Mouse (Mus musculus) limb, embryonic 12.5 days (tissue): ENCODE measurements around the gene Spast. TPM values are rescaled to one million over a fixed set of nuclear protein-coding genes. Genes with fewer than 3 reads are reported as not detected.

ENCODE experiments used
- ATAC-seq: fragments of 200-750 bp; cut with Nextera tagmentation; 2 replicates; pipeline ENCODE4 v1.8.0; 2017; ENCODE audit warnings: low read depth, moderate TSS enrichment; ENCODE audit not compliant: insufficient number of reproducible peaks, insufficient read depth, low FRiP score, low TSS enrichment
- H3K27ac ChIP-seq: fragments of 300-500 bp; sonication (generic); 2 replicates; pipeline ENCODE4 v1.5.1; 2016; ENCODE audit warnings: mild to moderate bottlenecking, moderate library complexity
- H3K27me3 ChIP-seq: fragments of 300-500 bp; sonication (generic); 2 replicates; pipeline ENCODE4 v1.6.1; 2016; ENCODE audit warnings: mild to moderate bottlenecking, moderate library complexity
- H3K36me3 ChIP-seq: fragments of 300-500 bp; sonication (generic); 2 replicates; pipeline ENCODE4 v1.6.1; 2016; ENCODE audit warnings: mild to moderate bottlenecking, moderate library complexity
- H3K4me1 ChIP-seq: fragments of 300-500 bp; sonication (generic); replicated peaks from 2 replicates; pipeline ENCODE4 v1.6.1; 2016
- H3K4me2 ChIP-seq: fragments of 300-500 bp; sonication (generic); 2 replicates; pipeline ENCODE4 v1.6.1; 2016; ENCODE audit warnings: mild to moderate bottlenecking, moderate library complexity
- H3K4me3 ChIP-seq: fragments of 300-500 bp; sonication (generic); replicated peaks from 2 replicates; pipeline ENCODE4 v1.5.1; 2016; ENCODE audit warnings: mild to moderate bottlenecking
- H3K9ac ChIP-seq: fragments of 300-500 bp; sonication (generic); replicated peaks from 2 replicates; pipeline ENCODE4 v1.6.1; 2016; ENCODE audit warnings: mild to moderate bottlenecking, moderate library complexity
- H3K9me3 ChIP-seq: fragments of 300-500 bp; sonication (generic); 2 replicates; pipeline ENCODE4 v1.6.1; 2016; ENCODE audit warnings: mild to moderate bottlenecking, moderate library complexity
- WGBS: fragments of 180-500 bp; shearing (Covaris S2); methylation state at CpG from one replicate; pipeline ENCODE4 v1.1.7; 2016; 5-methylcytosine and 5-hydroxymethylcytosine counted together
- polyA plus RNA-seq: library from polyadenylated mRNA; unstranded; fragments of >200 nt; fragmentation: Nextera tagmentation; extraction: Ambion mirVana; gene quantifications from 2 replicates; pipeline ENCODE4 v1.2.1, GENCODE M21; 2016

Spast gene
- polyA plus RNA-seq, 1 experiment from 2014 or later, result 30.7 TPM

DNA sequence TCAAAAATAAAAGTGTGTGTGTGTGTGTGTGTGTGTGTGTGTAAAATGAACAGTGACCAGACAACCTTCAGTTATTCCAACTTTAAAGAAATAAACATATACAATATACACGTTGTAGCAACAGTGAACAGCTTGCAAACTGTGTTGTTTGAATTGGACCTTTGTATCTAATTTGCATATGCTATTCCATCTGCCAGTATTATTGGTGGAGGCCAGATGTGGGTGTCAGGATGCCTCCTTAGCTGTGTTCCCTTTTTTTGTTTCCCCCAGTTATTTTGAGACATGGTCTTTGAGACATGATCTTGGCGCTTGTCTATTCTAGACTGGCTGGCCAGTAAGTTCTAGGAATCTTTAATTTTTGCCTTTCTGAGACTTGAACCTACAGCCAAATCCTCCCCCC is 58.4 kb downstream of the Spast start:
- no peaks in the 10 kb centered on the region for H3K9me3 ChIP-seq

DNA sequence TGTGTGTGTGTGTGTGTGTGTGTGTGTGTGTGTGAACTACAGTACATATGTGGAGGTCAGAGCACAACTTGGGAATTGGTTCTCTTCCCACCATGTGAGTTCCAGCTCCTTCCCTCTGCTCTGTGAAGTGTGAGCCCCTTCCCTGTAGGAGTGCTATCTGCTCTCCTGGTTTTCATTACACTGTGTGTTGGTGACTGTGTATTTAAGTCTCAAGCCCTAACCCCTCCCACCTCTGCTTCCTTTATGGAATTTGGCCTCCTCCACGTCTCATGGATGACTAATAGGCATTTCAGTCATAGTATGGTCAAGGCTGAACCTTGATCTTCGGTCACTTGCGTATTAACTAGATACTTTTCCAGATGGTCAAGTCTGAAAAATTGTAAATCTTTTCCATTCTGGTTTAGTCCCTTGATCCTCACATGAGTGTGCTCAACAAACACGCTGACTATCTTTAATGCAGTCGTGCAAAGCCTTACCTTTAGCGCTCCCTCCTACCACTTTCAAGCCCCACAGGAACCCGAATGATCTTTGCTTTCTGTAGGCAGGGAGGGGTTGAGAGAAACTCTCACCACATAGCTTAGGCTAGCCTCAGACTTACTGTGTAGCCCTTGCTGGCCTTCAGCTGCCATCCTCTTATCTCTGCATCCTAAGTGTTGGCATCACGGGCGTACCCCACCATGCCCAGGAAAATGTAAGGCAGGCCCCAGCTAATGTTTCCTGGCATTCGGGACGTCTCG is 63.9 kb downstream of the Spast start:
- no peak for ATAC-seq
- Histone ChIP-seq H3K9ac (no peak overlapping the region), H3K4me2 (no peak overlapping the region)

More for the DNA sequence above, 58.4 kb downstream of the Spast start:
- Histone ChIP-seq H3K9ac (no peak overlapping the region), H3K4me1 (peaks cover 9% of the 10 kb centered on the region; the same call in 1 of the 2 replicates), H3K4me2 (no peak overlapping the region), H3K27me3 (no peaks in the 10 kb centered on the region), H3K36me3 (peaks cover 6% of the 10 kb centered on the region), H3K27ac (no peak overlapping the region), H3K4me3 (no peak overlapping the region)
- WGBS, result 84% methylated on average over 2 of the region's 2 CpGs
- ATAC-seq, result no peak

DNA sequence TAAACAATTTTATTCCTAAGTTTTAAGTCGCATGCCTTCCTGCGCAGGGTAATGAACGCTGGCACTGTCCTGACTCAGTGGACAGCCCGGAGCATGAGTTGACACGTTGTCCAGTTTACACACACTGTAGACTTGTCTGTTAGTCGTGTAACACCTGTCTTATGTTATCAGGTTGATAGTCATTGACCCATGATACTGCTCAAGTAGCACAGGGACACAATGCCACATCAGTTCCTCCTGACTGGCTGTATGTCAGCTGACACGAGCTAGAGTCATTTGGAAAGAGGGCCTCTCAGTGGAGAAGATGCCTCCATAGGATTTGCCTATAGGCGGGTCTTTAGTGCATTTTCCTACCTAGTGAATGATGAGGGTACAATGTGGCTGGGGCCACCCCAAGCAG is 67.7 kb downstream of the Spast start:
- peaks cover 84% of the 10 kb centered on the region for H3K36me3 ChIP-seq
- H3K4me1 ChIP-seq, result no peaks in the 10 kb centered on the region
- ATAC-seq, result no peak
- no peak overlapping the region for H3K4me3 ChIP-seq
- no peak overlapping the region for H3K27ac ChIP-seq
- H3K9me3 ChIP-seq, result no peaks in the 10 kb centered on the region
- WGBS, result 90% methylated on average over 8 of the region's 8 CpGs
- H3K9ac ChIP-seq, result no peak overlapping the region
- H3K4me2 ChIP-seq, result no peak overlapping the region
- H3K27me3 ChIP-seq, result no peaks in the 10 kb centered on the region

More for the DNA sequence above, 63.9 kb downstream of the Spast start:
- no peak overlapping the region for H3K4me3 ChIP-seq
- H3K27ac ChIP-seq, result no peak overlapping the region
- no peaks in the 10 kb centered on the region for H3K27me3 ChIP-seq
- peaks cover 54% of the 10 kb centered on the region for H3K36me3 ChIP-seq
- H3K9me3 ChIP-seq, result no peaks in the 10 kb centered on the region
- H3K4me1 ChIP-seq, result no peaks in the 10 kb centered on the region
- 95% methylated on average over 12 of the region's 12 CpGs for WGBS

DNA sequence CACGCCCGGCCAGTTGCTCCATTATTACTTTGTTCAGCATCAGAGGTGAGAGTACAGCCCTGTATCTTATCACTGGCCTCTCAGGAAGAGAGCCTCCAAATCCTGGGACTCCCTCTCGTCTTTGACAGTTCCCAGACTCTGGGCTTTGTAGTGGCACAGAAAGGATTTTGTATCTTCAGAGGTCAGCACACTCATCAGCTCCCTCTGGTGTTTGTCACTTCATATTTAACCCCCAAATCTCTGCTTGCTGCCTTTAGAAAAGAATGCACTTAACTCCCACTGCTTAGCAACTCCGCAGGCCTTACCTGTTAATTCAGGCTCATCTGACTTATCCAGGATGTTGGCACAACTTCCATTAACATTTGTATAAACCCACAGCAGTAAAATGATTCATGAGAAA is 70.9 kb downstream of the Spast start:
- no peaks in the 10 kb centered on the region for H3K9me3 ChIP-seq
- H3K27ac ChIP-seq, result no peak overlapping the region
- H3K4me1 ChIP-seq, result no peaks in the 10 kb centered on the region
- no peak overlapping the region for H3K4me2 ChIP-seq
- ATAC-seq, result no peak
- H3K36me3 ChIP-seq, result peaks cover 84% of the 10 kb centered on the region
- H3K9ac ChIP-seq, result no peak overlapping the region
- H3K4me3 ChIP-seq, result no peak overlapping the region
- no peaks in the 10 kb centered on the region for H3K27me3 ChIP-seq
- WGBS, result 70% methylated on average over 4 of the region's 4 CpGs

- Histone ChIP-seq H3K9me3 (no peaks in the 10 kb centered on the region), H3K27me3 (no peaks in the 10 kb centered on the region), H3K4me1 (no peaks in the 10 kb centered on the region), H3K27ac (no peak overlapping the region), H3K4me2 (no peak overlapping the region), H3K9ac (no peak overlapping the region), H3K4me3 (no peak overlapping the region), H3K36me3 (peaks cover 83% of the 10 kb centered on the region)
- 83% methylated on average over 8 of the region's 8 CpGs for WGBS
- no peak for ATAC-seq
Measured at GRCm38 (mm10) chr17:74413324-74413723, 74.5 kb downstream of the Spast start.

DNA sequence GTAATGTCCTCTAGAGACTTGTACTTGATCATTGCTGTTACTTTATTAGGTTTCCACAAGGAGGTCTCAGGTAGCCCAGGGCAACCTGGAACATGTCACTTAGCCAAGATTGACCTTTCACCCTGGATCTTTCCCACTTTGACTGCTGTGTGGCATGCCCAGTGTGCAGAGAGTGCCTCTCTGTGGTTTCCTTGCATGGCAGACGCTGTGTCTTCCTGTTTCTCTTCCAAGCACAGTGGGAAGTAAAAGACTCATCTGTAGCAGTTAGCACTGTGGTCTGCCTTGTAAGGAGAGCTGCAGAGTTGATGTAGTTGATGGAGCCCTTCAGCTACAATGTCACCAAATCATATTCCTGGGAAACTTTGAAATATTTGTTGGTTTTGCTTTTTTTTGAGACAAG is 75.9 kb downstream of the Spast start:
- Histone ChIP-seq H3K4me3 (no peak overlapping the region), H3K4me1 (no peaks in the 10 kb centered on the region), H3K36me3 (peaks cover 81% of the 10 kb centered on the region), H3K4me2 (no peak overlapping the region), H3K27me3 (no peaks in the 10 kb centered on the region), H3K27ac (no peak overlapping the region), H3K9ac (no peak overlapping the region), H3K9me3 (no peaks in the 10 kb centered on the region)
- 76% methylated on average over 1 of the region's 1 CpGs for WGBS
- ATAC-seq, result no peak

GRCm38 (mm10) chr17:74416841-74417360 is 78.1 kb downstream of the Spast start:
- Histone ChIP-seq H3K4me3 (no peak overlapping the region), H3K4me1 (no peaks in the 10 kb centered on the region), H3K9ac (no peak overlapping the region), H3K36me3 (peaks cover 82% of the 10 kb centered on the region), H3K4me2 (no peak overlapping the region), H3K27me3 (no peaks in the 10 kb centered on the region), H3K9me3 (no peaks in the 10 kb centered on the region), H3K27ac (no peak overlapping the region)
- no peak for ATAC-seq
- WGBS, result 92% methylated on average over 8 of the region's 8 CpGs

DNA sequence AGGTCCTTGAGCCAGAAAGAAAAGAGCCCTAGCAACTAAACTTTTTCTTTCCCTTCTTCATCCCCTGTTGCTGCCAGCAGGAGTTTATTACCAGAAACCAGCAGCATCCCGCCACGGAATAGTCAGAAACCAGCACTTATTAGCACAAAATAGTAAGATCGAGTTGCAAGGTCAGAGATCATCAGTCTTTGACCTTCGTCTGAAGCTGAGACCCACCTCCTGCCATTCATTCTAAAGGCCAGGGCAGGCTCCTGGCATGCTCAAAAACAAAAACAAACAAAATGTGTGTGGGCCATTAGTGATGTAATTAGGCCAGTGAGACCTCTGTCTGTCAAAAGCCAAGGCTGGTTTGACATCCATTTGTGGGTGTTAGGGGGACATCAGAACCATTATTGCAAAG is 79.4 kb downstream of the Spast start:
- Histone ChIP-seq H3K36me3 (peaks cover 82% of the 10 kb centered on the region), H3K9ac (no peak overlapping the region), H3K4me2 (no peak overlapping the region), H3K27me3 (no peaks in the 10 kb centered on the region), H3K4me3 (no peak overlapping the region), H3K9me3 (no peaks in the 10 kb centered on the region), H3K27ac (no peak overlapping the region), H3K4me1 (no peaks in the 10 kb centered on the region)
- no peak for ATAC-seq
- WGBS, result 56% methylated on average over 4 of the region's 4 CpGs

GRCm38 (mm10) chr17:74420656-74421055 is 81.9 kb downstream of the Spast start:
- no peak for ATAC-seq
- Histone ChIP-seq H3K4me2 (no peak overlapping the region), H3K4me1 (no peaks in the 10 kb centered on the region), H3K36me3 (peaks cover 79% of the 10 kb centered on the region), H3K27me3 (no peaks in the 10 kb centered on the region), H3K9ac (no peak overlapping the region), H3K27ac (no peak overlapping the region), H3K9me3 (no peaks in the 10 kb centered on the region), H3K4me3 (no peak overlapping the region)
- 90% methylated on average over 2 of the region's 2 CpGs for WGBS

DNA sequence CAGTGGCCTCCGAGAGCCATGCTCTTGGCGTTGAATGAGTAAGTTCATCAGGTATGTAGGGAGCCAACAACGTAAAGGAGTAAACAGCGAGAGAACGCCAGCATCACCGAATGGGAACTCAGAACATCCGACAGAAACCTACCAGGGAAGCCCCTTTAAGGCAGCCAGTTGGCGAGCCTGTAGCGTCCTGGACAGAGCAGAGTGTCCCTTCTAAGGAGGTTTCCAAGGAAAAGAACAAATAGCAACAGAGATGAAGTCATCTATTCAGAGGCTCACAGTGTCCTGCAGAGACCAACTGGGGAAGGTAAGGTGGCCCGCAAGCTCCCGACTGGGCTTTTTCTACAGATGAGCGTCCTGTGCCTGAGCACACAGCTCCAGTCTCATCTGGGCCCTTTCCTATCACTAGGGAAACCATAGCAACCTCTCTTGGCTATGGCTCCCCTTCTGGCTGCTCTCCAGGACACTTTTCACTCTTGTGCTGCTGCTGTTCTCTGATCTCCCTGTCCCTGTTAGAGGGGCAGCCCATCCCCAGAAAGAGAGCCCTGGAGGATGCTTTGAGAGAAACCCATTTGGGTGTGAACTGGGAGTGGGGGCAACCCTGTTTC is 85.7 kb downstream of the Spast start:
- peaks cover 91% of the 10 kb centered on the region for H3K36me3 ChIP-seq
- no peak for ATAC-seq
- no peak overlapping the region for H3K4me3 ChIP-seq
- no peak overlapping the region for H3K27ac ChIP-seq
- no peak overlapping the region for H3K4me2 ChIP-seq
- 91% methylated on average over 12 of the region's 12 CpGs for WGBS
- H3K27me3 ChIP-seq, result no peaks in the 10 kb centered on the region
- no peaks in the 10 kb centered on the region for H3K4me1 ChIP-seq
- no peak overlapping the region for H3K9ac ChIP-seq
- no peaks in the 10 kb centered on the region for H3K9me3 ChIP-seq

DNA sequence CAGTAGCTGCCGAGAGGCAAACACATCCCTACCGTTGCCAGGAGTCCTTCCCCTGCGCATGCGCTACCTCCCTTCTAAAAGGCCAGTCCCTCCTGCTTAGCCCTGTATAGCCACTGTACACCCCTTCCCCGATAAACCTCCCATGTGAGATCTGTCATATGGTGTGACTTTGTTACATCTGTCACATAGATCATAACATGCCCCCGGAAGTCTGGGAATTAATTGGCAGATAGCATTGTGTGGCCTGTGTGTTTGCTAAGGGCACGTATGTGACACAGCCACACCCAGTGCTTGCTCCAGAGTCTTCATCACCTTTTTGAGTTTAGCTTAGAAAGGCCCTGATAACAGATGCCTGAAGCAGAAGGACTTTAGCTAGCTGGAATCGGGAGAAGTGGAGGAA is 91.3 kb downstream of the Spast start:
- Histone ChIP-seq H3K27me3 (no peaks in the 10 kb centered on the region), H3K4me2 (no peak overlapping the region), H3K4me3 (no peak overlapping the region), H3K27ac (no peak overlapping the region), H3K9ac (no peak overlapping the region), H3K4me1 (no peaks in the 10 kb centered on the region), H3K9me3 (no peaks in the 10 kb centered on the region), H3K36me3 (peaks cover 38% of the 10 kb centered on the region)
- no peak for ATAC-seq
- 87% methylated on average over 8 of the region's 8 CpGs for WGBS
